Mouse (Mus musculus) hindbrain, embryonic 10.5 days (tissue): Measurements from ENCODE around the gene Gm26965. TPM values are rescaled to one million over a fixed set of nuclear protein-coding genes. Genes with fewer than 3 reads are reported as not detected.

Experiments
- DNase-seq: peaks from one replicate; pipeline ENCODE4 v3.0.0-alpha.2; 2017; ENCODE audit warnings: low spot score
- H3K27ac ChIP-seq: fragments of 300-500 bp; sonication (generic); 2 replicates; pipeline ENCODE4 v1.5.1; 2016; ENCODE audit warnings: mild to moderate bottlenecking, moderate library complexity
- H3K27me3 ChIP-seq: fragments of 300-500 bp; sonication (generic); 2 replicates; pipeline ENCODE4 v1.6.1; 2016; ENCODE audit warnings: mild to moderate bottlenecking; ENCODE audit not compliant: poor library complexity, insufficient read depth, severe bottlenecking
- H3K36me3 ChIP-seq: fragments of 300-500 bp; sonication (generic); 2 replicates; pipeline ENCODE4 v1.6.1; 2016; ENCODE audit warnings: mild to moderate bottlenecking, moderate library complexity
- H3K4me1 ChIP-seq: fragments of 300-500 bp; sonication (generic); replicated peaks from 2 replicates; pipeline ENCODE4 v1.6.1; 2016; ENCODE audit warnings: mild to moderate bottlenecking
- H3K4me3 ChIP-seq: fragments of 300-500 bp; sonication (generic); 2 replicates; pipeline ENCODE4 v1.5.1; 2016; ENCODE audit warnings: mild to moderate bottlenecking, moderate library complexity
- H3K9me3 ChIP-seq: fragments of 300-500 bp; sonication (generic); 2 replicates; pipeline ENCODE4 v1.6.1; 2016; ENCODE audit warnings: mild to moderate bottlenecking, moderate library complexity
- WGBS: fragments of 180-500 bp; shearing (Covaris S2); methylation state at CpG from one replicate; pipeline ENCODE4 v1.1.7; 2016; 5-methylcytosine and 5-hydroxymethylcytosine counted together
- polyA plus RNA-seq: library from polyadenylated mRNA; unstranded; fragments of >200 nt; fragmentation: Nextera tagmentation; extraction: Ambion mirVana; gene quantifications from 2 replicates; pipeline ENCODE4 v1.2.1, GENCODE M21; 2016

Gene Gm26965
- not detected in 2 replicates for polyA plus RNA-seq

DNA sequence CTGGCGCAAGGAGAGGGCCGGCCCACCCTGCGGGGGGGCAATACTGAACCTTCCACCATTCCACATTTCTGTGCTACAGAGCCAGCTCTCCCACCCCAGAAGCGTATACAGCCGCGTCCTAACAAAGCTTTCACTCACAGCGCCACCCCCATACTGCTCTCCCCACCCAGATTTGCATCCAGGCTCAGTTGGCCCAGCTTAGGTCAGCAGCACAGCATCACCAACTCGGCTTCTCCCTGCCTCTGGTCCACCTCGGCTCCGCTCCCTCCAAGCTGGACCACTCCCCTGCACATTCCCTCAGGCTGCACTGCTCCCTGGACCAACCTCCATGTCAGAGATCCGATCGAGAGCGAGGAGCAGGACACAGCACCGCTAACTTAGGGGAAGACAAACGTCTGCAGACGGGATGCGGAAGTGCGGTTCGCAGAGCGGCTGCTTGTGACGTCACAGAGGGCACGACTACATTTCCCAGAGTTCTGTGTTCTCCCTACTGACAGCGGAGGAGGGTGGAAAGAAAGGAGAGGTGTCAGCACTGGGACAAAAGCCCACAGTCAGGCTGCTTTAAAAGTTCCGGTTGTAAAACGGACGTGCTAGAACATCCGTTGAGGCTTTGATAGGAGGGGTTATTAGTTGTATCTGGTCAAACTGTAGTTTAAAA, at the start of gene Gm26965, which contains the start of gene Zfp87:
Gm26965 (minus strand) TSS at position 399 of the 658 bp plus-strand sequence.
Zfp87 (minus strand) TSS at position 425 of the 658 bp plus-strand sequence.
- under 1% methylated on average over 27 of the region's 27 CpGs for WGBS
- no peaks in the 10 kb centered on the region for H3K9me3 ChIP-seq
- no peaks in the 10 kb centered on the region for H3K27me3 ChIP-seq
- peaks cover 16% of the 10 kb centered on the region for H3K4me1 ChIP-seq
- DNase-seq: peak; percentile 91
- H3K4me3 ChIP-seq: peak within 1 kb of the TSS; percentile 91
- peaks cover 10% of the 10 kb centered on the region for H3K36me3 ChIP-seq
- H3K27ac ChIP-seq: peak within 1 kb of the TSS; percentile 90

DNA sequence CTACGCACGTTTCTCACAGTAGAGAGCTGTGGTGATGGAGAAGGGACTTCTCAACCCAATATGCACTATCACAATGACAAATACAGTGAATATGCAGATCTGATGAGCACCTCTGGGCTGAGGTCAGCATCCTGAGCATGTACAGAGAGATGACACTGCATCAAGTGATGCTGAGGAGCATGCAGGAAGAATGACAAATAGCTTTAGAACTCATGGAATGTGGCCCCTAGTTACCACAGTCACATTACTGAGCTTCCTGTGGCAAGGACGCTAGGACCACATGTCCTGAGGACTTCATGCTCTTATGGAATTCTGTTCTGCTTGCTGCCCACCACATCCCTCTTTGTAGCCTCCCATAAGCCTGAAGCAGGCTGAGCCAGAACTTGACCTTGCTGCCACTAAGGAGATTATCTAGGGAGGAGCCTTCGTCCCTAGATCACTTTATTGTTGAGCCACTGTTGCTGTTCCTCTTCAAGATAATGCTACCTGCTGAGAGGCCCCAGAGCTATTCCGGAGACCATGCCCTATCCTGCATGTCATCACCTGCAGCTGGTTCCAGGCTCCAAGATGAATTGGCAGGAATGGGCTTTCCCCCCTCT, 46.7 kb upstream of the Gm26965 start:
- Histone ChIP-seq H3K27me3 (no peaks in the 10 kb centered on the region), H3K9me3 (no peaks in the 10 kb centered on the region), H3K4me3 (no peak overlapping the region), H3K36me3 (no peaks in the 10 kb centered on the region), H3K27ac (no peak overlapping the region), H3K4me1 (no peaks in the 10 kb centered on the region)
- WGBS: 75% methylated on average over 5 of the region's 5 CpGs
- no peak for DNase-seq

DNA sequence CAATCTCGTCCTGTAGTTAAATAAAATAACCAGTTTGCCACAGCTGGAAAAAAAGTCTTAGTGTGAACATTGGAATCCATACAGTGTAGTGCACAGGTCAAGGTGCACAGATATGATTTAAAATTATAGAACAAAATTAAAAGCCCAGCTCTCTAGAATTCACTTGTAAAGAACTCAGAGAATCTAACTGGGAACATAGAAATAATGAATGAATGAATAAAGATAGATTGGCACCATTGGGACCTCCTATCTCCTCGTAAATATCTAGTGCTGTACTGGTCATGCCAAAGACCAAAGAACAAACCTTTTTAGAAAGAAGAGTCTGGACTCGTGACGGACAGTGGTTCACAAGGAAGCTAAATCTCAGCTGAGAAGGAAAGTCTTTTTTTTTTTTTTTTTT, 27.8 kb upstream of the Gm26965 start, which contains the start of gene Zfp748:
Zfp748 (minus strand) TSS at position 101 of the 400 bp plus-strand sequence.
- Histone ChIP-seq H3K27ac (peak within 1 kb of the TSS; percentile 97), H3K36me3 (peaks cover 9% of the 10 kb centered on the region), H3K4me1 (peaks cover 13% of the 10 kb centered on the region), H3K4me3 (peak within 1 kb of the TSS; percentile 91), H3K9me3 (no peaks in the 10 kb centered on the region), H3K27me3 (no peaks in the 10 kb centered on the region)
- 84% methylated on average over 4 of the region's 4 CpGs for WGBS
- no peak for DNase-seq

- DNase-seq: peak; percentile 87
- Histone ChIP-seq H3K36me3 (peaks cover 9% of the 10 kb centered on the region), H3K9me3 (no peaks in the 10 kb centered on the region), H3K4me3 (peak overlapping the region; percentile 91), H3K27me3 (no peaks in the 10 kb centered on the region), H3K4me1 (peaks cover 13% of the 10 kb centered on the region), H3K27ac (peak overlapping the region; percentile 97)
- WGBS: 1% methylated on average over 44 of the region's 44 CpGs
Observed at GRCm38 (mm10) chr13:67552505-67553346, 26.8 kb upstream of the Gm26965 start.

DNA sequence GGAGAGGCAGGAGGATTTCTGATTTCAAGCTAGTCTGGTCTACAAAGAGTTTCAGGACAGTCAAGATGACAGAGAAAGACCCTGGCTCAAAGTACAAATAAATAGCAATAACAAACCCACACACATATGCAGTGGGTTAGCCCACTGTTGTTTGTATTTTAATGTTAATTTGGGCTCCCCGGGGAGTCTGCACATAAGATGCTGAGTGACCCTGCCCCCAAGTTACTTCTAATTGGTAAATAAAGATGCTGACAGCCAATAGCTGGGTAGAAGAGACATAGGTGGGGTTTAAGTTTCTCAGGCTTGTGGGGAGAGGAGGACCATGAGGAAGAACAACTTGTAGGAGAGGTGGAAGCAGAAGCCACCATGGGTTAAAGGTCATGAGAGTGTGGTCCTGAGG, 20.0 kb upstream of the Gm26965 start:
- H3K4me1 ChIP-seq: no peaks in the 10 kb centered on the region

GRCm38 (mm10) chr13:67527049-67527730, 1.2 kb upstream of the Gm26965 start:
- Histone ChIP-seq H3K27me3 (no peaks in the 10 kb centered on the region), H3K27ac (no peak overlapping the region), H3K9me3 (no peaks in the 10 kb centered on the region), H3K4me1 (peaks cover 16% of the 10 kb centered on the region), H3K4me3 (no peak overlapping the region), H3K36me3 (no peaks in the 10 kb centered on the region)
- no peak for DNase-seq
- 75% methylated on average over 3 of the region's 3 CpGs for WGBS

More for the DNA sequence above, 20.0 kb upstream of the Gm26965 start:
- H3K27ac ChIP-seq: no peak overlapping the region
- no peak overlapping the region for H3K4me3 ChIP-seq
- H3K36me3 ChIP-seq: peaks cover 66% of the 10 kb centered on the region
- H3K27me3 ChIP-seq: no peaks in the 10 kb centered on the region
- no peak for DNase-seq
- H3K9me3 ChIP-seq: peaks cover 12% of the 10 kb centered on the region
- WGBS: 83% methylated on average over 1 of the region's 1 CpGs

DNA sequence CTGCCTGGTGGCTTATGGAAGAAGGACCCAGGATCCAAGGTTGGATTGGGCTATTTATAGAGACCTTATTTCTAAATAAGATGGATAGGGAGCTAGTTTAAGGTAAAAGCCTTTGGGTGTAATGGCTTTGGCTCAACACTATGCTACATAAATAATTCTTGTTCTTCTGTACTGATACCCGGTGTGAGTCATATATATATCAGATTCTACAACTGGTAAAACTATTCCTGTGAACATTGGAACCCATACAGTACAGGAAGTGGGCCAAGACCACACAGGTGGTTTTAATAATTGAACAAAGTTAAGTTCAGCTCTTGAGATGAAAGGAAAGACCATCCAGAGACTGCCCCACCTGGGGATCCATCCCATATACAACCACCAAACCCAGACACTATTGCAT, 25.0 kb downstream of the Gm26965 start:
- no peaks in the 10 kb centered on the region for H3K27me3 ChIP-seq
- WGBS: 81% methylated on average over 1 of the region's 1 CpGs
- no peak overlapping the region for H3K4me3 ChIP-seq
- H3K4me1 ChIP-seq: peaks cover 9% of the 10 kb centered on the region
- no peak for DNase-seq
- peaks cover 4% of the 10 kb centered on the region; the same call in 1 of the 2 replicates for H3K36me3 ChIP-seq
- no peak overlapping the region for H3K27ac ChIP-seq
- H3K9me3 ChIP-seq: no peaks in the 10 kb centered on the region

- Histone ChIP-seq H3K9me3 (no peaks in the 10 kb centered on the region), H3K27ac (peak within 1 kb of the TSS; percentile 87), H3K27me3 (no peaks in the 10 kb centered on the region), H3K4me1 (peaks cover 9% of the 10 kb centered on the region), H3K36me3 (peaks cover 11% of the 10 kb centered on the region), H3K4me3 (peak within 1 kb of the TSS; percentile 72)
- under 1% methylated on average over 22 of the region's 22 CpGs for WGBS
- peak; percentile 80 for DNase-seq
Observed at GRCm38 (mm10) chr13:67500084-67500719, 25.7 kb downstream of the Gm26965 start, which contains the start of gene Zfp58. TSS of gene Zfp58 (minus strand) at chr13:67500555.

GRCm38 (mm10) chr13:67495631-67496030, 30.3 kb downstream of the Gm26965 start:
- H3K27me3 ChIP-seq: no peaks in the 10 kb centered on the region
- DNase-seq: no peak
- no peak overlapping the region for H3K27ac ChIP-seq
- peaks cover 22% of the 10 kb centered on the region for H3K9me3 ChIP-seq
- H3K4me3 ChIP-seq: no peak overlapping the region
- peaks cover 57% of the 10 kb centered on the region for H3K36me3 ChIP-seq
- peaks cover 9% of the 10 kb centered on the region for H3K4me1 ChIP-seq
- WGBS: 86% methylated on average over 1 of the region's 1 CpGs

DNA sequence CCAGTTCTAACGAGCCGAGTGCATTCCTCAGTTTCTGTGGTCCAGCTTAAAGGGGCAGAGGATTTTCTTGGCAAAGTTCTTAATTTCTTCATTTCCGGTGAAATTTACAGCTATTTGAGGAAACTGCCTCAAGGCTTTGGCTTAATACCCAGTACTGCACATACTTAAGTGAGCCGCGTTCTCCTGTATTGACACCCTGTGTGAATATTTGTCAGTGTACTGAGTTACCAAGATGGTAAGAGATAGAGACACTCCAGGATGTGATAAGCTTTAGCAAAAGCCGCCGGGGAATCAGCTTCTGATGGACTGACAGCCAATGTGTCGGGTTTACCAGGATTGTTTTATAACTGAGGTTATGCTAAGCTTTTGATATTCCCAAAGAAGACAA, 41.5 kb downstream of the Gm26965 start:
- Histone ChIP-seq H3K27ac (peak overlapping the region; percentile 81), H3K4me1 (peaks cover 7% of the 10 kb centered on the region; the same call in 1 of the 2 replicates), H3K27me3 (no peaks in the 10 kb centered on the region), H3K9me3 (peaks cover 3% of the 10 kb centered on the region; the same call in 1 of the 2 replicates), H3K36me3 (peaks cover 21% of the 10 kb centered on the region), H3K4me3 (peak overlapping the region; percentile 63)
- DNase-seq: no peak
- WGBS: 50% methylated on average over 8 of the region's 8 CpGs

DNA sequence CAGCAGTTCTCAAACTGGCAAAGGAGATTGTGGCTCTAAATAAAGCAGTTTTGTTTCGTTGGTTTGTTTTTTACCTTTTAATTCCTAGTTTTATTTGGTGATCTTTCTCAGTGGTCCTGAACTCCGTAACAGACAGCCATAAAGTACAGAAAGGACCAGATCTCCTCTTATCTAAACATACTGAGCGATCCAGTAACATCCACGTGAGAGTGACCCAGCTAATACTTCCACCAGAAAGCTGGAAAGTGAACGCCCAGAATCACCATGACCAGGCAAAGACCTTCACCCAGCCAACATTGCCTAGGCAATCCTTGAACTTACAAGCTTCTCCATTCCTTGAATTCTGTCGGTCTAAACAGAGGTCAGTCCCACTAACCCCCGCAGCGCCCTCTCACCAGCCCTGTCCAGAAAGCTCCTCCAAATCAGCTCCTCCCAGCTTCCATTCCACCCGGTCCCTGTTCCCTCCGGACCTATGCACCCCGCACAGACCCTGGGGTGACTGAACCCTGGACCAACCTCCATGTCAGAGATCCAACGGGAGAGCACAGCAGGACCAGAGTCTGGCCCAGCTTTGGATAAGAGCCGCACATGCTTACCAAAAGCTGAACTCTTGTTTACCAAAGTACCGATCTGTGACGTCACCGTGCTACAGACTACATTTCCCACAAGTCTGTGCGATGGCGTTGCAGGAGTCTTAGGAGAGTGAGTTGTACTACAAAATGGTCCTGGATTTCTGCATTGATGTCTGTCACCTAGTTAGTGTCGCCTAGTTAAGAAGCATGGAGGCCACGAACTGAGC, 42.1 kb downstream of the Gm26965 start, which contains the start of gene Zfp874b:
Zfp874b (minus strand) TSS at position 634 of the 799 bp plus-strand sequence.
- H3K27me3 ChIP-seq: no peaks in the 10 kb centered on the region
- peak within 1 kb of the TSS; percentile 81 for H3K27ac ChIP-seq
- peaks cover 7% of the 10 kb centered on the region; the same call in 1 of the 2 replicates for H3K4me1 ChIP-seq
- 7% methylated on average over 20 of the region's 20 CpGs for WGBS
- DNase-seq: peak; percentile 81
- H3K9me3 ChIP-seq: peaks cover under 1% of the 10 kb centered on the region; the same call in 1 of the 2 replicates
- H3K36me3 ChIP-seq: peaks cover 15% of the 10 kb centered on the region; the same call in 1 of the 2 replicates
- H3K4me3 ChIP-seq: peak within 1 kb of the TSS; percentile 63
